Mouse (Mus musculus): ENCODE measurements around the gene BC067074. TPM values are rescaled to one million over a fixed set of nuclear protein-coding genes. Genes with fewer than 3 reads are reported as not detected.

The BC067074 gene
- polyA plus RNA-seq (2017; shearing (Covaris generic)): under 1 TPM in 1 of 2 experiments, not detected in 1; 0.36 TPM

GRCm38 (mm10) chr13:113292975-113293706 lies at the start of gene BC067074:
Gene BC067074, plus strand, starts transcription at chr13:113293159.

Other genes with a start within 250 kb of the BC067074 start
- gene Gpx8, start 246.7 kb upstream of the BC067074 start, polyA plus RNA-seq (2017; shearing (Covaris generic)): not detected
- gene Gzma, start 192.2 kb upstream of the BC067074 start, polyA plus RNA-seq (2017; shearing (Covaris generic)): 10 to 100 TPM in 1 of 2 experiments, 1 to 10 TPM in 1; 3.0 to 20.1 TPM
- gene Esm1, start 83.5 kb upstream of the BC067074 start, polyA plus RNA-seq (2017; shearing (Covaris generic)): under 1 TPM in 1 of 2 experiments, not detected in 1; 0.35 TPM
- 1 to 10 TPM; 2.0 to 3.3 TPM for gene Gzmk, start 67.3 kb upstream of the BC067074 start, polyA plus RNA-seq (2017; shearing (Covaris generic))

All from activated CD4-positive, CD25-positive, alpha-beta regulatory T cell (primary cell).